Mouse (Mus musculus) stomach, postnatal 0 days (tissue): Measurements from ENCODE around the gene Hs6st2.

Experiments used
- CTCF ChIP-seq: IDR thresholded peaks from 2 replicates; pipeline ENCODE4 v1.5.1; 2016; ENCODE audit warnings: antibody characterized with exemption, low read depth, mild to moderate bottlenecking, moderate library complexity
- EP300 ChIP-seq: optimal IDR thresholded peaks from 2 replicates; pipeline ENCODE3; 2016; ENCODE audit warnings: antibody characterized with exemption

DNA sequence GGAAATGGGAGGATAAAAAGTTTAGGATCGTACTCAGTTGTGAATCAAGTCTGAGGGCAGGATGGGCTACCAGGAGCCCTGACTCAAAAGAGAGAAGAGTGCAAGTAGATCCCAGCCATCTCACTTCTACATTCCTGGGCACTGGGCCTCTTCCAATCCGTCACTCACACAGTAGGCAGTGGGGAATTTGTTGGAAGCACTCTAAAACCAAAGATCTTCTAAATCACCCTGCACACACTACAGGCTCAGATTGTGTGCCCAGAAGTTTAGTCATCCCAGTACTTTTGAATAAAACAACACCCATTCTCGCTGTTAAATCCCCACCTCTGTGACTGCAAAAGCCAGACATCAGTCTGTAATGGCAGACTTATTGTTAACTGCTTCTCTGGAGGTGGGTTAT is 249.9 kb downstream of the Hs6st2 start:
- TF ChIP-seq EP300 (no peak), CTCF (no peak)
